Mouse (Mus musculus) brain, embryonic 18.5 days (tissue): ENCODE data around the gene Ackr4.

ENCODE experiments used
- DNase-seq: peaks from one replicate; pipeline ENCODE4 v3.0.0-alpha.2; 2012; ENCODE audit warnings: low read depth, low spot score

The Ackr4 gene

GRCm38 (mm10) chr9:104106930-104107329 is 19.8 kb downstream of the Ackr4 start:
- no peak for DNase-seq

GRCm38 (mm10) chr9:104104986-104105385 is 21.7 kb downstream of the Ackr4 start:
- DNase-seq, result no peak

- DNase-seq, result no peak
Measured at GRCm38 (mm10) chr9:104102901-104103300, 23.8 kb downstream of the Ackr4 start.

GRCm38 (mm10) chr9:104102301-104102700 is 24.4 kb downstream of the Ackr4 start:
- DNase-seq, result no peak

GRCm38 (mm10) chr9:104101458-104101857 is 25.3 kb downstream of the Ackr4 start:
- no peak for DNase-seq

- no peak for DNase-seq
Measured at GRCm38 (mm10) chr9:104100822-104101221, 25.9 kb downstream of the Ackr4 start.

GRCm38 (mm10) chr9:104099060-104099459 is 27.7 kb downstream of the Ackr4 start:
- DNase-seq, result no peak

- DNase-seq, result no peak
Measured at GRCm38 (mm10) chr9:104098256-104098655, 28.5 kb downstream of the Ackr4 start.

GRCm38 (mm10) chr9:104092945-104093344 is 33.8 kb downstream of the Ackr4 start:
- DNase-seq, result no peak

- peak; percentile 3 for DNase-seq
Measured at GRCm38 (mm10) chr9:104088555-104088954, 38.2 kb downstream of the Ackr4 start.

- DNase-seq, result no peak
Measured at GRCm38 (mm10) chr9:104085730-104086429, 40.9 kb downstream of the Ackr4 start.

- no peak for DNase-seq
Measured at GRCm38 (mm10) chr9:104080038-104080437, 46.7 kb downstream of the Ackr4 start.

GRCm38 (mm10) chr9:104079379-104079778 is 47.4 kb downstream of the Ackr4 start:
- DNase-seq, result no peak

- DNase-seq, result no peak
Measured at GRCm38 (mm10) chr9:104078780-104079179, 48.0 kb downstream of the Ackr4 start.

- DNase-seq, result no peak
Measured at GRCm38 (mm10) chr9:104075808-104076207, 50.9 kb downstream of the Ackr4 start.

GRCm38 (mm10) chr9:104070863-104071604 is 55.7 kb downstream of the Ackr4 start:
- no peak for DNase-seq

- DNase-seq, result no peak
Measured at GRCm38 (mm10) chr9:104070241-104070640, 56.5 kb downstream of the Ackr4 start.

- no peak for DNase-seq
Measured at GRCm38 (mm10) chr9:104064571-104064970, 62.2 kb downstream of the Ackr4 start.

- peak; percentile 87 for DNase-seq
Measured at GRCm38 (mm10) chr9:104063244-104063961, 63.3 kb downstream of the Ackr4 start, which contains the start of gene Acad11. TSS of gene Acad11 (plus strand) at chr9:104063377.

- DNase-seq, result no peak
Measured at GRCm38 (mm10) chr9:104062430-104063243, 64.1 kb downstream of the Ackr4 start, which contains the start of gene Uba5. TSS of gene Uba5 (minus strand) at chr9:104063134.

- DNase-seq, result no peak
Measured at GRCm38 (mm10) chr9:104051028-104051427, 75.7 kb downstream of the Ackr4 start.
